Mouse (Mus musculus) testis, adult 2 months (tissue): ENCODE results near the gene Aldh3b3. TPM values are rescaled to one million over a fixed set of nuclear protein-coding genes. Genes with fewer than 3 reads are reported as not detected.
A peak's percentile ranks its signal among the peaks of the same experiment; 100 is the strongest.

Experiments used
- H3K27ac ChIP-seq: fragments of 200-500 bp; 2 replicates; pipeline ENCODE4 v1.5.1; 2012; ENCODE audit warnings: low read depth, low read length; ENCODE audit not compliant: control insufficient read depth, insufficient read depth
- H3K27me3 ChIP-seq: fragments of 200-500 bp; 2 replicates; pipeline ENCODE4 v1.6.1; 2012; ENCODE audit warnings: mild to moderate bottlenecking, low read length, moderate library complexity; ENCODE audit not compliant: control insufficient read depth, insufficient read depth
- H3K36me3 ChIP-seq: fragments of 200-500 bp; 2 replicates; pipeline ENCODE4 v1.6.1; 2012; ENCODE audit warnings: mild to moderate bottlenecking, low read length; ENCODE audit not compliant: control insufficient read depth, insufficient read depth
- H3K4me1 ChIP-seq: fragments of 200-500 bp; 2 replicates; pipeline ENCODE4 v1.6.1; 2012; ENCODE audit warnings: low read length; ENCODE audit not compliant: control insufficient read depth, insufficient read depth
- H3K4me3 ChIP-seq: fragments of 200-500 bp; 2 replicates; pipeline ENCODE4 v1.5.1; 2012; ENCODE audit warnings: low read depth, mild to moderate bottlenecking, low read length, moderate library complexity, mixed read lengths; ENCODE audit not compliant: control insufficient read depth
- CTCF ChIP-seq: fragments of 200-500 bp; IDR thresholded peaks from 2 replicates; pipeline ENCODE4 v1.5.1; 2012; ENCODE audit warnings: low read depth, mild to moderate bottlenecking, inconsistent platforms, low read length, moderate library complexity; ENCODE audit not compliant: control insufficient read depth, insufficient read depth, insufficient replicate concordance
- POLR2A ChIP-seq: fragments of 200-500 bp; IDR thresholded peaks from 2 replicates; pipeline ENCODE4 v1.6.1; 2012; ENCODE audit warnings: low read depth, mild to moderate bottlenecking, inconsistent platforms, low read length, moderate library complexity; ENCODE audit not compliant: control insufficient read depth
- polyA plus RNA-seq: library from polyadenylated mRNA; depleted of rRNA; stranded (reverse); fragments of >200 nt; gene quantifications from 2 replicates; pipeline ENCODE4 v1.2.3, GENCODE M21; 2012; rRNA removed

Gene Aldh3b3
- polyA plus RNA-seq = 2.9 and 3.2 TPM in 2 replicates

DNA sequence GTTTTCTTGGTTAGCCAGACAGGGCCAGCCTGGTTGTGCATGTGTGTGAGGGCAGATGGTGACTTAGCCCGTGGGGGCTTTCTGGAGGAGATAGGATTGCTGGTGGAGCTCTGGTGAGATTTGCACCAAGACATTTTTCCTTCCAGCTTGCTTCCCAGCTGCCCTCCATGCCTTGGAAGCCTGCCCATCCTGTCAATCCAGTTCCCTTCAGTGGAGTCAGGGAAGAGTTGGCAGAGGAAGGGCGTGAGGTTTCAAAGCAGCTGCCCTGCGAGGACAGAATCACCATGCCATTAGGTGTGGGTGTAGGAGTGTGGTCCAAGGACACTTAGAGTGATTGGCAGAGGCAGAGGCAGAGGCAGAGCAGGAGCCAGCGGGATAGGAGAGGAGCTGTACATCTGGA lies at the start of gene Aldh3b3:
Gene Aldh3b3 (plus strand): TSS at position 176 of the 400 bp plus-strand sequence.
- no peak within 1 kb of the TSS for H3K4me3 ChIP-seq
- no peaks in the 10 kb centered on the region for H3K36me3 ChIP-seq
- no peak within 1 kb of the TSS for H3K27ac ChIP-seq
- no peaks in the 10 kb centered on the region for H3K4me1 ChIP-seq
- H3K27me3 ChIP-seq = no peaks in the 10 kb centered on the region
- TF ChIP-seq POLR2A = no peak
- no peak for TF ChIP-seq CTCF

- H3K27ac ChIP-seq = no peak overlapping the region
- no peak for TF ChIP-seq CTCF
- no peak for TF ChIP-seq POLR2A
- H3K27me3 ChIP-seq = no peaks in the 10 kb centered on the region
- no peaks in the 10 kb centered on the region for H3K36me3 ChIP-seq
- peaks cover 25% of the 10 kb centered on the region for H3K4me1 ChIP-seq
- no peak overlapping the region for H3K4me3 ChIP-seq
These were observed 48.2 kb upstream of the Aldh3b3 start for GRCm38 (mm10) chr19:3910206-3910605.

- peak; percentile 39; the same call in 1 of the 2 replicates for TF ChIP-seq POLR2A
- no peak for TF ChIP-seq CTCF
- peaks cover 7% of the 10 kb centered on the region for H3K4me1 ChIP-seq
These were observed 45.9 kb upstream of the Aldh3b3 start, which contains the start of gene Ndufs8 for GRCm38 (mm10) chr19:3912337-3913204. TSS of gene Ndufs8 (minus strand) at chr19:3912774.

GRCm38 (mm10) chr19:3913692-3914091 lies 44.8 kb upstream of the Aldh3b3 start:
- peak overlapping the region; percentile 91 for H3K27ac ChIP-seq
- H3K4me1 ChIP-seq = peaks cover 11% of the 10 kb centered on the region
- no peaks in the 10 kb centered on the region for H3K36me3 ChIP-seq
- no peak for TF ChIP-seq CTCF
- no peak for TF ChIP-seq POLR2A
- no peaks in the 10 kb centered on the region for H3K27me3 ChIP-seq
- H3K4me3 ChIP-seq = peak overlapping the region; percentile 89; the same call in 1 of the 2 replicates

More at GRCm38 (mm10) chr19:3912337-3913204, 45.9 kb upstream of the Aldh3b3 start, which contains the start of gene Ndufs8:
- Histone ChIP-seq H3K27me3 (no peaks in the 10 kb centered on the region), H3K4me3 (peak within 1 kb of the TSS; percentile 89), H3K36me3 (no peaks in the 10 kb centered on the region), H3K27ac (peak within 1 kb of the TSS; percentile 91)

DNA sequence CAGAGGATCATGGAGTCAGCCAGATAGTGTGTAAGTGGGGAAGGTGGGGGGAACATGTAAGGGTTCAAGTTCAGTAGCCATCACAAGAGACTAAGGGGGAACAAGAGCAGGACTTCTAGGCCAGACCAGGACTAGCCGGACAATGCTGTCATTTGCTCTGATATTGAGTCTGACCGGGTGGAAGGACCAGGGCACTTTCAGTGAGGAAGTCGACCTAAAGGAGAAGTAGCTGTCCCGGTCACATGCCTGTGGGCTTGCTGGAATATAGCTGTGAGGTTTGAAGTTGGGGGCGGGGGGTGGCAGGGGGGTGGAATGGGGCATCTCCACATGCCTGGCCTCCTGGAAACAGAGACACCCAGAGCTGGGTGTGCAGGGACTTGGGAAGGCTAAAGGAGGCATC lies 43.9 kb upstream of the Aldh3b3 start:
- Histone ChIP-seq H3K4me1 (peaks cover 17% of the 10 kb centered on the region), H3K27ac (no peak overlapping the region), H3K27me3 (no peaks in the 10 kb centered on the region), H3K36me3 (no peaks in the 10 kb centered on the region), H3K4me3 (no peak overlapping the region)
- TF ChIP-seq CTCF (no peak), POLR2A (no peak)

GRCm38 (mm10) chr19:3916727-3917126 lies 41.7 kb upstream of the Aldh3b3 start:
- peaks cover 17% of the 10 kb centered on the region for H3K4me1 ChIP-seq
- H3K36me3 ChIP-seq = no peaks in the 10 kb centered on the region; the same call in 1 of the 2 replicates
- no peak overlapping the region for H3K27ac ChIP-seq
- TF ChIP-seq POLR2A (no peak), CTCF (no peak)
- no peaks in the 10 kb centered on the region for H3K27me3 ChIP-seq
- H3K4me3 ChIP-seq = no peak overlapping the region; the same call in 1 of the 2 replicates

DNA sequence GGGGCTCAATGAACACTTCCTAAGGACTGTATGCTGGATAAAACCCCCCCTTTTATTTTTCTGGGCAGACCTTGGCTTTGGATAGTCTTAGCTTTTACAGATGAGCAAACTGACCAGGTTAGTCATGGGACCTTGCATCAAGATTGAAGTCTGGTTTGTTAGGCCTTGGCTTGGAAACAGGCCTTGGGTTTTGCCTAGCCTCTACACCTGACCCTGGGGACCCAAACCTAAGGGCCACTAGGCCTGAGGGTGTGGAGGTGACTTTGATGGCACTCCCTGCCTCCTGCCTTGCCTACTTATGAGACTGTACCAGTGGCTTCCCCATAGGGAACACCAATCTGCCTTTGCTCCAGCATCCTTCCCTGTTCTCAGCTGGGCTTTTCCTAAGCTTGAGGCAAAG lies 38.5 kb upstream of the Aldh3b3 start:
- Histone ChIP-seq H3K4me1 (peaks cover 19% of the 10 kb centered on the region), H3K4me3 (peak overlapping the region; percentile 79), H3K27me3 (no peaks in the 10 kb centered on the region), H3K36me3 (no peaks in the 10 kb centered on the region; the same call in 1 of the 2 replicates), H3K27ac (no peak overlapping the region)
- TF ChIP-seq CTCF = no peak
- TF ChIP-seq POLR2A = no peak
